Mouse (Mus musculus) cerebellum, postnatal 36 days (tissue): Measurements from ENCODE around the gene Hoxd13.

Experiments used
- DNase-seq, 2 experiments: peaks; one replicate each; pipeline ENCODE4 v3.0.0; 2021 to 2022; ENCODE audit warnings: mixed read lengths in 2 of 2

The Hoxd13 gene

DNA sequence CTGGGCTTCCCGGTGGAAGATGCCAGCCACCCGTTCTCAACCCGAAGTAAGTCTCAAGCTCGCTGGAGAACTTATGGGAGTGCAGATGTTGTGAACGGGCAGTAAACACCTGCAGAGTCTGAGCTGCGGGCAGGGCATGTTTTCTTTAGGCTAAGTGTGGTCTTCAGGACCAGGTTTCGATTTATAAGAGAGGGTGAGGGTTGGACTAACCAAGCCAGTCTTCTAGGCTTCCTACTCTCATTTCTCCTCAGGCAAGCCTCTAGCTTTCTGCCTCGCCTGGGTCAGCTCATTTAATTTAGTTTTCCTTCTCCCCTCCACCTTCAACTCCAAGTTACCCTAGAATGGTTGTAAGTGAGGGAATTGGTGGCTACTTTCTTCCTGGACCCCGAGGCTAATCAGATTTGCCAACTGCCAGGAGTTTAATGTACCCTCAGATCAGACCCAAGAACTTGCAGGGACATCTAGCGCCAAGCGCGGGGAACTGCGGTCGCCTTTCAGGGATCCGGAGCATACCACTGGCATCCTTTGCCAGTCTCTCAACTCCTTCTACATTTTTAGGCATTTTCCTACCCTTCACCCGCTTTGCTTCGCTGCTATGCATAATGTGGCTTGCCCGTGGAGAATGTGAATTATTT is 4.7 kb upstream of the Hoxd13 start:
- peak in 1 of 2 experiments; percentile 44 for DNase-seq

DNA sequence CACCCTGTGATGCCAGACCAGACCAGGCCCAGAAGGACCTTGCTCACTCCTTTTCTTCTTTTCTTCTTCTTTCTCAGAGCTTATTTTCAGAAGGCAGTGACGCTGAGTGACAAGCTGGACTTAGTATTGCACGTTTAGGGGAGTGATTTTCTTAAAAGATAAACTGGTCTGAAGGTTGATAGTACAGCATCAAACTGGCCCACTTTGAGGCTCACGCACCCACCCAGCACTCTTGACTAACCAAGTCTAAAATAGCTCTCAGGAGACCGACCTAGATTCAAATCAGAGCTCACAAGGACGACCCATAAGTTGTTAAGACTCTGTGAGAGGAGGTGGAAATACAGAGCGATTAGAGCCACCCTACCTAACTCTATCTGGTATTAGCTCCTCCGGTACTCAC is 1.7 kb upstream of the Hoxd13 start:
- no peak for DNase-seq

DNA sequence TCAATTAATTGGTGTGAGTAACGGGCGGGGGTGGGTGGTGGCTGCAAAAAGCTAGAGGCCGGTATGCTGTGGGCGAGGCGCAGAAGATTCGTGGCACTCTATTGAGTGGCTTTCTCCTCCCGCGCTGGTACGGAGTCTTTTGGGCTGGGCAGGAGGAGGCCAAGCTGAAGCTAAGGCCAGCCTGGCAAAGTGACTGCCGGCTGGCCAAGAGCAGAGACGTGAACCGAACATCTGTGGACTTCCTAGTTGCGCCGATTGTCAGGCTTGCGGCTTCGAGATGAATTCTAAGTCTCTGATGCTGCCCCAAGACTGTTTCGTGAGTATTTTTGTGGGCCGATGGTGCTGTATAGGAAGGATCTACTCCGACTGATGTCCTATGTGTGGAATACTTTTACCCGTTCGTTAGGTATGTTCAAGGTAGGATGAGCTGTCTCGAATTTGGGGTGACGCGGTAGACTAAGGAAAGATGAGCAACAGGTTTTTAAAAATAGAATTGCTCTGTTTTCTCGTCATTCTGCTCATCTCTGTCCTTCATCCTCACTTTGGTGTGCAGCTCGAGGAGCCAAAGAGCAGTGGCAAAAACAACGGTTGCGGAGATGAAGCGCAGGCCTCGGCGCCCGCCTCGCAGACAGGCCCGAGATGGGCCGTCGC is 794 bp upstream of the Hoxd13 start:
- DNase-seq, result no peak

DNA sequence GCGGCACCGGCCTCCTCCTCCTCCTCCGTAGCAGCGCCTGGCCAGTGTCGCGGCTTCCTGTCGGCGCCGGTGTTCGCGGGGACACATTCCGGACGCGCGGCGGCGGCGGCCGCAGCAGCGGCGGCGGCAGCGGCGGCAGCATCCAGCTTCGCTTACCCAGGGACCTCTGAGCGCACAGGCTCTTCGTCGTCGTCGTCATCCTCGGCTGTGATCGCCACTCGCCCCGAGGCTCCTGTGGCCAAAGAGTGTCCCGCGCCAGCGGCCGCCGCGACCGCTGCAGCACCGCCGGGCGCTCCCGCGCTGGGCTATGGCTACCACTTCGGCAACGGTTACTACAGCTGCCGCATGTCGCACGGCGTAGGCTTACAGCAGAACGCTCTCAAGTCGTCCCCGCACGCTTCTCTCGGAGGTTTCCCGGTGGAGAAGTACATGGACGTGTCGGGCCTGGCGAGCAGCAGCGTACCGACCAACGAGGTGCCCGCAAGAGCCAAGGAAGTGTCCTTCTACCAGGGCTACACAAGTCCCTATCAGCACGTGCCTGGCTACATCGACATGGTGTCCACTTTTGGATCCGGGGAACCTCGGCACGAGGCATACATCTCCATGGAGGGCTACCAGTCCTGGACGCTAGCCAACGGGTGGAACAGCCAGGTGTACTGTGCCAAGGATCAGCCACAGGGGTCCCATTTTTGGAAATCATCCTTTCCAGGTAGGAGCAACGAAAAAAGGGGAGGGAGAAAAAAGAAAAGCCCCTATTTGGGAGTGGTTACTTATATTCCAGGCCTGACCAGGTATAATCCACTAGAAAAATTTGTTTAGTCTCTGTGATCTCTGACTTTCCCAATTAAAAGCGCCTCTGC is 490 bp downstream of the Hoxd13 start:
- DNase-seq, result peak in 1 of 2 experiments; percentile 21

DNA sequence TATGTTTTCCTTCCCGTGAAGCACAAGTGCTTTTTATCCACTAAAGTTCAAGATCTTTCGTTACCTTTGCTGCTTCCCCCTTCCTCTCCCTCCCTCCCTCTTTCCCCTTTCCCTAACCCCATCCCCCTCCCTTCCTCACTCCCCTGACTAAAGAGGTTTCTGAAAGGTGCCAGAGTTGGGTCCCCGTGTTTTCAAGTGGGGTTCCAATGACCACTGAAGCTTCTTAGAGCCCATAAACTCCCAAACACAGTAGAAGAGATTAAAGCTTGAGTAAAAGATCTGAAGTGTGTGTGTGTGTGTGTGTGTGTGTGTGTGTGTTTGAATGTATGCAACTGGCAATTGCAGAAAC is 1.1 kb downstream of the Hoxd13 start:
- DNase-seq, result no peak

DNA sequence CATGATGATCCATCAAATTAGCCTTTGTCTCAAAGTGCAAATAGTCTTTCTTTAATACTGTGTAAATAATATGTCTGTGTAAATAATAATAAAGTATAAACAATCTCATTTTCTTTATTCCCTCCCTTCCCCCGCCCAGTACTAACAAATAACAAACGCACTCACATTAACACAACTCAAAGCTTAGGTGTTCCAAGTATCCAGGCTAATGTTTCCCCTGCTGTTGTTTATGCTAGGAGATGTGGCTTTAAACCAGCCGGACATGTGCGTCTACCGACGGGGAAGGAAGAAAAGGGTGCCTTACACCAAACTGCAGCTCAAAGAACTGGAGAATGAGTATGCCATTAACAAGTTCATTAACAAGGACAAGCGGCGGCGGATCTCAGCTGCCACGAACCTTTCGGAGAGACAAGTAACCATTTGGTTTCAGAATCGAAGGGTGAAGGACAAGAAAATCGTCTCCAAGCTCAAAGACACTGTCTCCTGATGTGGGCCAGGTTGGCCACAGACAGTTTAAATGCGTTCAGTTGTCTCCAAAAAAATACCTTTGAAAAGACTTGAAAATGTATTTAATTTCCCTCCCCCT is 1.6 kb downstream of the Hoxd13 start:
- no peak for DNase-seq

DNA sequence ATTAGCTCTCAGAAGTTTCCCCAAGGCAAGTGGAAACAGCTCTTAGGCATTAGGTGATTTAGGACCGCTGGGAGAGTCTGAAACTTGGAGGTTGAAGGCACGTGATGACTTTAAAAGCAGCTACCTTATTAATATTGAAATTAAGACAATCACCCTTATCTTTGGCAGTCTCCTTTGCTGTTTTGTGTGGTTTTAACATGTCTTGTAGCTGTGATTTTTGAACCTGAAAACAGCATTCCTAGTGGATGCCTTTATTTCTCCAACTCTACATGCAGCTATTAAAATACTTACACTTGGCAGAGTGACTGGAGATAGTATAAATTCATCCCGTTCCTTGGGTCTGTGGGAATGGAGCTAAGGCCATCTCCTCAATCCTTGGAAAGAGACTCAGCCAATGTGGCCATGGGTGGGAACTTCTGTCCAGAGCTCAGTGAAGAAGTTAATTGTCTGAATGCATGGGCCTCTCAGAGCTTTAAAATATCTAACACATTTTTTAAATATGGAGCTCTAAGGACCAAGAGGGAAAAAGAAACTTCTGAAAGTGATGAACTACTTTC is 2.6 kb downstream of the Hoxd13 start:
- DNase-seq, result no peak

DNA sequence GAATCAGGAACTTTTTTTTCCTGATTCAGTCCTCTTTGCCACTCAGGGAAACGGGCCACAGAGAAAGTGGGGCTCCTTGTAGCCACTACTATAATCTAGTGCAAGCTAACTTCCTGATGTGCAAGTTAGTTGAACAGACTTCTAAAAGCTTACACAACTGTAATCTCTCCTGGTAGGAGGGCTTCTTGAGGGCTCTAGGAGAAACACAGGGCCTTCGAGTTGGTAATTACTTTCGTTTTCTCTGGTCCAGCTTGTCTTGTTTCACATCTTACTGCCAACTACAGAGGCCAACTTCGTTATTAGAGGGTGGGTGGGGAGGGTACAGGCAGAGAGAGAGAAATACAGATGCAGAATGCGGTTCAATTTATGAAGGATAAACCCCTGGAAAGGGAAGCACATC is 3.7 kb downstream of the Hoxd13 start:
- no peak for DNase-seq

DNA sequence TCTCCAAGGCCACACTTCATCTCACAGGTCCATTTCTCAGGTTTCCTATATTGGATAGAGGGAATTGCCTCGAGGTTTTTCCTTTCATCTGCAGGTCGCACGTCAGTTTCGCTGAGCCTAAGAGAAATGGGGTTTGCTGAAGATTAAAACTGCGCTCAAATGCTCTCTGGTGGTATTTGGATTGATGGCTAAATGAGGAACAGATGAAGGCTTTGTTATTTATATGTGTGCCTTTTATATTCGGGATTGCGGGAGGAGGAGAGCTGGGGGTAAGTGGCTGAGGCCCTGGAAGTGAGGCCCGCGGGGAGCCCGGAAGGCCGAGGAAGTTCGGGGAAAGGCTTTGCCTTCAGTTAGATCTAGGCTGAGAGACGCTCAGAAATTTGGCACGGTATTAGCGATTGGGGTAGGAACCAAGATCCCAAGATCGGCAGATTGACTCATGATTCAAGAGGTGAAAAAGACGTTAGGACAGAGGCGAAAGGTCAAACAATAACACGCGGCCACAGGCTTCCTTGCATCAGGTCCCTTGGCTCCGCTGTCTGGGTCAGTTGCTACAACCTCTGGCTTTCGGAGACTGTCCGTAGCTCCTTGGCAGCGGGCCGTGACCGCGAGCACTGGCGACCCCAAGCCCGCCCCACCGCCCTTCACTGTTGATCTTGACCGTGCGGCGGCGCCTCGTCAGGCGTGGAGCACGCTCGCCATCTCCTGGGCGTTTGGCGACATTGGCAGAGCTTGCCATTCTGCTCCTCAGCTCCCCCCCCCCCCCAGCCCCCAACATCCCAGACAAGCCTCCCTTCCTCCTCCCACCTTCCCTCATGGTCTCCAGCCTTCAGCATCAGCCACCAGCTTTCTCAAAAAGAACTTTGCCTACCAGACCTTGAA is 4.6 kb downstream of the Hoxd13 start:
- DNase-seq, result peak; percentile 55 to 58

DNA sequence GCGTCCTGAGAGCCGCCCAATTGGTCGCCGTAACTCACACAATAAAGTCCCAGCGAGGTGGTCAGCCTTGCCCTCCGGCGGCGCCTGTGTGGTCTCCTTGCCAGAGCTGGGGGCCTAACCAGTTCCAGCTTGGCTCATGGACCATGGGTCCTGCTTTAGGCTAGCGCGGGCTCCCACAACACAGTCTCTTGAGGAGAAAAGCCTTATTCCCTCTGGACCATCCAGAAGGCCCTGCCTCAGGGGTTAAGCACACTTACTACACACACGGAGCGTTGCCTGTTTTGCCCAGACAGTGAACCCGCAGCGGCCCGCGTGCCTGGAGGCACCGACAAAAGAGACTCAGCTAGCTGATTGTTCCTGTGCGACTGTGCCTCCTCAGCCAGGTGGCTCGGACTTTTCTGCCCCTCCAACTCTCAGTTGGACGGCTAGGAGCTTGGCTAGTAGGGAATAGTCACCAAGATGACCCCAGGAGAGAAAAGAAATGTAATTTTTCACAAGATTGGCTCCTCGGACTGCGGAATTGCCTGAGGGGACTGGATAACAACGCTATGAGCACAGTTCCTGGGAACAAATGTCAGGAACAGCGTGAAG is 5.8 kb downstream of the Hoxd13 start:
- DNase-seq, result no peak

DNA sequence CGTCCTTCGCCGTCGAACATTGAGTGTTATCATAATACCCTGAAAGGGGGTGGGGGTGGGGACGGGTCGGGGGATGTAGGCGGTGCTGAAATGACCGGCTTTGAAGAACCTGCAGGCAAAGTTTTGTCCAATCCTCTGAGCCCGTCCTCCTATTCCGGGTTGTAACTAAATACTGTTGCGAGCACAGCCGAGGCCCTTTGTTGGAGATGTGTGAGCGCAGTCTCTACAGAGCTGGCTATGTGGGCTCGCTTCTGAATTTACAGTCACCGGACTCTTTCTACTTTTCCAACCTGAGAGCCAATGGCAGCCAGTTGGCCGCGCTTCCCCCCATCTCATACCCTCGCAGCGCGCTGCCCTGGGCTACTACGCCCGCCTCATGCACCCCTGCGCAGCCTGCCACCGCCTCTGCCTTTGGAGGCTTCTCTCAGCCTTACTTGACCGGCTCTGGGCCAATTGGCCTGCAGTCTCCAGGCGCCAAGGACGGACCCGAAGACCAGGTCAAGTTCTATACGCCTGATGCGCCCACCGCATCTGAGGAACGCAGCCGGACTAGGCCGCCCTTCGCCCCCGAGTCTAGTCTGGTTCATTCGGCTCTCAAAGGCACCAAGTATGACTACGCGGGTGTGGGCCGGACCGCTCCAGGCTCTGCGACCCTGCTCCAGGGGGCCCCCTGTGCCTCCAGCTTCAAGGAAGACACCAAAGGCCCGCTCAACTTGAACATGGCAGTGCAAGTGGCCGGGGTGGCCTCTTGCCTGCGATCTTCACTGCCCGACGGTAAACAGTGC is 7.0 kb downstream of the Hoxd13 start, which contains the start of gene Hoxd12:
Gene Hoxd12 (plus strand): TSS at position 133 of the 785 bp plus-strand sequence.
- DNase-seq, result no peak

DNA sequence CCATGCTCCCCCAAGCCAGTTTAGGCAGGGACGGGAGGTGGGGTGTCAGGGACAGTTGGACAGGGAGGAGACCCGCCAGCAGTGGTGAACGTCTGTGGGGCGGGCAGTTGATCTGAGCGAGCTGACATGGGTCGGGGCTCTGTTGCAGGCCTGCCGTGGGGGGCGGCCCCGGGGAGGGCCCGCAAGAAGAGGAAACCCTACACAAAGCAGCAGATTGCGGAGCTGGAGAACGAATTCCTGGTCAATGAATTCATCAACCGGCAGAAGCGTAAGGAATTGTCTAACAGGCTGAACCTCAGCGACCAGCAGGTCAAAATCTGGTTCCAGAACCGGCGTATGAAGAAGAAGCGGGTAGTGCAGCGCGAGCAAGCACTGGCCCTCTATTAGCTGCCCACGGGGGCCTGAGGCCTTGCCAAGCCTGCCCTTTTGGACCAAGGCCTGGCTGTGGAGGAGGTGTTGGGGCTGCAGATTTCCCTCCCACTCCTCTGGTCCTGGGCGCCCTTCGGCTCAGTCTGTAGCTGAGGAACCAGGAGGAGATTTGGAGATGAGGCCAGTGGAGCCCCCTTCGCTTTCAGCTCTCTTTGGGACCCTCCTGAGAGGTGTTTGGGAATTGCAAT is 7.7 kb downstream of the Hoxd13 start:
- no peak for DNase-seq

DNA sequence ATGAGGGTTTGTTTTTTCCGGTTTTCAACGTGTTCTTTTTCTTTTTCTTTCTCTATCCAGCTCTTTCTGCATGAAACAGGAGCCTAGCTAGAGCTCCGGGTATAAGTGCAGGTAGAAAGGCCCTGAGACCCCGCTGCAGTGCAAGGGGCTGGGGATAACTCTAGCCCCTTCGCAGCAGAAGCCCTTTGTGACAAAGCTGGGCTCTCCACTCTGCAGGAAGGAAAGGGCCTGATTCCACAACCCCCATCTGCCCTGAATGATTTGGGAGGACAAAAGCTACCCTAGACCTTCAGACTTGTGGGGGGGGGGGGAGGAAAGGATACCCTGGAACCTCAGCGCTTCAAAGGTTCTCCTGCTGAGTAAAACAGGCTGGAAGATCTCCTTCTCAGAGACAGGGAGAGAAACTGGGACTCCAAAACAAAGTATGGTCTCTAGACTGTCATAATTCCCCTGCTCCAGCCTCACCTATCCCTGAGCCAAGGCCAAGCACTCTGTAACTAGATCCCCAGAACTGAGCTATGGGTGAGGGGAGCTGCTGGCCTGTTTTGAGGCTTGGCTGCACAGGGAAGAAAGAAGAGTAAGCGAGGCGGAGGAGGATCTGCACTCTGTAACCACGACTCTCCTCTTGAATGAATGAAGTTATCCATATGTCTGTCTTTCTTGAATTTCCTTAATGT is 8.4 kb downstream of the Hoxd13 start:
- no peak for DNase-seq

DNA sequence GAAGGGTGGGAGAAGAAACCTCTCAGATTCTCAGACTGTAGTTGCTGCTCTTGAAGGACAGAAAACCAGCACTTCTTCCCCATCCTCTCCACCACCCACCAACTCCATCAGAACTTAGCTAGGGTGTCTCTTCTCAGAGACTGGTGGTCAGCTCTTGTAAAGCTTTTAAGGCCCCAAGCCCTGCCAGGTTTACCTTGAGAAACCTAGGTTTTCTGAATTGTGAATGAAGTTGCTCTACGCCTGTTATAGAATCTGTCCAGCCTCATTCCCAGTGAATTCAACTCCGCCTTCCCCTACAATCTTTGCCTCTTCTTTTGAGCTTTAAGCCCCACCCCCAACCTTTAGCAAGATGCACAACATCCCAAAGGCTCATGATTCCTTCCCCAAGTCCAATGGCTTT is 9.0 kb downstream of the Hoxd13 start:
- no peak for DNase-seq

DNA sequence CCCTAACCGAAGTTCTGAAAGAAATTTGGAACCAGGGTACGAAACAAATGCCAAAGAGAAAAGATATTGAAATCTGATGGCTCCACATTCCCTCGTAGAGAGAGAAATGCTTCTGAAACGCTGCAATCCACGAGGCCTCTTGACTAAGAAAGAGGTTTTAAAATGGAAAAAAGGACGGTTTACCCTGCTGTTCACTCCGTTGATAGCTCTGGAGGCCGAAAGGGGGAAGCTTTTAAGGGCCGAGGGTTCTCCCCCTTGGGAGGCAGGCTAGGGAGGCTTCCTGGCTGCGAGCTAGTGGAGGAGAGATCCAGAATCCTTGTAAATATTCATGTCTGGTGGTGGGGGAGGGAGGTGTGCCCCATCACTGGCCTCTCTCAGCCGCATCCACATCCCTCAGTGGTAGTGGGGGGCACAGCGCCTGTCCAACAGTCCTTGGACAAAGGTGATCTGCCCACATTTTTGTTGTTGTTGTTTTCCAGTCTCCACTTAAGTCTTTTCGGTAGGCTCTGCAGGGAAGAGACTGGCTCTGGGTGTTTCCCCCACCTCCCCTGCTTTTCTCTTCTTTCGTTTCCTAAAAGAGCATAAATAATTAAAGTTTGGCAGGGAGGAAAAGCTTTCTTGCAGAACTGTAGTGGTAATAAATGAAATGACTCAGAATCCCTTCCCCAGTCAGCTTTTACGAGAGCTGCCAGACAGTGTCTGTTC is 10.9 kb downstream of the Hoxd13 start, which contains the start of gene Hoxd11:
Gene Hoxd11 (plus strand): TSS at position 667 of the 705 bp plus-strand sequence.
- DNase-seq, result no peak

DNA sequence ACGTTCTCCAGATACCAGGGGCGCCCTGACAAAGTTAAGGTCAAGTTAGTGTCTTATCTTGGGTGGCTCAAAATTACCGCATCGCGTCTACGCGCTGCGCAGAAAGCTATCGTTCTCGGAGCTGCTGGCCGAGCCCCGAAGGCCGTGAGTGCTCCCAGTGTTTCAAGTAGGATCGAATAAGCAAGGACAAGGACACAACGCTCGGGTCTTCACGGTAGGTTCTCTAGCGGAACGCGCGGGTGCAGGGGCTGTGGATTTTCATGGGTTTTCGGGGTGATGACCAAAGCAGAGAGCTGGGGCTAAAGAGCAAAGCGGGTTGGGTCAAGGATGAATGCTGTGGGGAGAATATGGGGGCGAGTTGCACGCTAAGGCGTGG is 11.5 kb downstream of the Hoxd13 start:
- DNase-seq, result no peak

DNA sequence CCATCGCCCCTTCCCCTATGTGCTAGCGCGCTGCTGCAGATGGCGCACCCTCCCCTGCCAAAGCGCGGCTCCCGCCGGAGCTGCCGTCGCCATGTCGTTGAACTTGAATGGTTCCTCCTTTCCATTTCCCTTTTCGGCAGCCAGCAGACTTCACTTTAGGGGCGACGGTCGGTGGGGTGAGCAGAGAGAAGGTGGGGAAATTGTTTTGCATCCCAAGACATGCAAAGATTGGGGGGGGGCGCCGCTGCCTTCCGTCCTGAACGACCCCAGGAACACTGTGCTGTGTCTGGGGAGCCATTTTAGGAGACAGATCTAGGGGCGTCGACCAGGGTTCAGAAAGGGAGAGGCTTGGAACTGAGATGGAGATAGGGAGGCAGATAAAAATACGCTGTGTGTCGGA is 11.9 kb downstream of the Hoxd13 start:
- DNase-seq, result no peak

DNA sequence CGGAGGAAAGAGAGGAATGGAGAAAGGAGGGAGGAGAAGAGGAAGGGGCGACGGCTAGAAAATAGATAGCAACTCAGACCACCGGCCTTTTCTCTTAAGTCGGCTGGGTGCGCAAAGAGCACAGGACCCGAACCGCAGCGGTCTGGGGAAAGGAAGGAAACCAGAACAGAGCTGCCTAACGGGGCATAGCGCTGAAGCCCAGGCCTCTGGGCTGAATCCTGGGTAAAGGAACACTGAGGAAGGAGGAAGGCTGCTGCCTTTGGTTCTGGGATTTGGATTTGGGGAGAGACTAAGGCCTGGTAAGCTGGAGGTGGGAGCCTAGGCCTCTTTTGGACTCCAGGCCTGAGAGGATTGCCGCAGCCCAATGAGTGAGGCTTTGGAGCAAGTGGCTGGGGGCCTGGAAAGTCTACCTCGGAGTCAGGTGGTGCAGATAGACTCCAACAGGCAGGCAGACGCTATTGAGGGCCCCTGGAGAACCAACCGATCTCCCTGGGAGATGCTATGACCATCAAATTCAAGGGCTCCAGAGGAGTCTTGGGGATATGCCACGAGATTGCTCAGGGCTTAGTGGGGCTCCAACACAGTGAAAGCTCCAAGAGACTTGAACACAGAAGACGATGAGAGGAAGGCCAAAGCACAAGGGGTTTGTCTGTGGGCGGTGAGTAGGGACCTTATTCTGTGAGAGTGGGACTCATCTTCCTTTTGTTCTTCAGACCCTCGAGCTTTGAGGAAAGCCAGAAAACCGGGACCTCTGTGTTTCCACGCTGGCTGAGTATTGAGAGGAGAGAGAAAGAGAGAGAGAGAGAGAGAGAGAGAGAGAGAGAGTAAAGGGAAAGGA is 12.7 kb downstream of the Hoxd13 start:
- no peak for DNase-seq
